Mouse (Mus musculus): ENCODE results near the gene Gm21860.
"Not testable (repeated sequence)": the region's sequence is repeated elsewhere in the genome, so short reads cannot be mapped to it uniquely, and the experiment has no call there.

Gm21860 gene

GRCm38 (mm10) chrY:90731593-90731955, 23.0 kb downstream of the Gm21860 start:
- DNase-seq = not testable (repeated sequence)

DNA sequence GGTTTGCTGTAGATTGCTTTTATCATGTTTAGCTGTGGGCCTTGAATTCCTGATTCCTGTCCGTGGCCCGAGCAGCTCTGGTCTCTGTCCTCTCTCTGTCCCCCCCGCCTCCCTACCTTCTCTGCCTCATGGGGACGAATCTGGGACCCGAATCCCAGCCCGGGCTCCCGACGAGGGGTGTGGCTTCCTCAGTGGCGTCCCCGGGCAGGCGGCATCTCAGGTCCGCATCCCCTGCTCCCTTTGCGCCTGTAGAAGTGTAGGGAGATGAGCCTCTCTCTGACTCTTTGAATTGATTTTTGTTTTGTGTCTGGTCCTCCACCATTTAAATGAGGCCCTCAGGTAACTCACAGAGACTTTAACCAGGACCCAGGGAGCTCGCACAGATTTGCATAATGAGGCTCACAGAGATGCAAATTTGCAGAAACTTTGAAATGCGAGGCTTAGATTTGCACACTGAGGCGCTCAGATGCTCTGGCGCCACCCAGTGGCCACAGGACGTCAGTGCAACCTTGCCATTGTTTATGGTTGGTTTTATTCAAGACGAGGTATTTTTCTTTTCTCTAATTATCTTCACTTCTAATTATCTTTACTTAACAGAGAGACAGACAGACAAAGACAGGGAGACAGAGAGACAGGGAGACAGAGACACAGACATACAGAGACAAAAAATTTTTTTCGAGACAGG, 23.6 kb downstream of the Gm21860 start:
- peak; percentile 93 for DNase-seq

DNA sequence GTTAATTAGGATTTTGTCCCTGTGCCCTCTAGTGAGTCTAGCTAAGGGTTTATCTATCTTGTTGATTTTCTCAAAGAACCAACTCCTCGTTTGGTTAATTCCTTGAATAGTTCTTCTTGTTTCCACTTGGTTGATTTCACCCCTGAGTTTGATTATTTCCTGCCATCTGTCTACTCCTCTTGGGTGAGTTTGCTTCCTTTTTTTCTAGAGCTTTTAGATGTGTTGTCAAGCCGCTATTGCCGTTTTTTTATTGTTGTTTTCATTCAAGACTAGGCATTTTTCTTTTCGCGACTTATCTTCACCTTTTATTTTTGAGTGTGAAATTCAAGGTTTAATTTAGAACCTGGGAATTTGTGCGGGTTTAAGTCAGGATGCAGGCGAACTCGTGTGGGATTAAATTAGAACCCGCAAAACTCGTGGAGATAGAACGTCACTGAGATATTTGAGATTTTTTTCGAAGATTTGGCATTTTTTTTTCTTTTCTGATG, 24.8 kb downstream of the Gm21860 start:
- DNase-seq = not testable (repeated sequence)

DNA sequence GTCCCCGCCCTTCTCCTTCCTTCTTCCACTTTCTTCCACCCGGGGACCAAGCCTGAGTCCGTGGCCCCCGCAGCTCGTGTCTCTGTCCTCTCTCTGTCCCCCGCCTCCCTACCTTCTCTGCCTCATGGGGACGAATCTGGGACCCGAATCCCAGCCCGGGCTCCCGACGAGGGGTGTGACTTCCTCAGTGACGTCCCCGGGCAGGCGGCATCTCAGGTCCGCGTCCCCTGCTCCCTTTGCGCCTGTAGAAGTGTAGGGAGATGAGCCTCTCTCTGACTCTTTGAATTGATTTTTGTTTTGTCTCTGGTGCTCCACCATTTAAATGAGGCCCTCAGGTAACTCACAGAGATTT, 25.7 kb downstream of the Gm21860 start:
- not testable (repeated sequence) for DNase-seq

DNA sequence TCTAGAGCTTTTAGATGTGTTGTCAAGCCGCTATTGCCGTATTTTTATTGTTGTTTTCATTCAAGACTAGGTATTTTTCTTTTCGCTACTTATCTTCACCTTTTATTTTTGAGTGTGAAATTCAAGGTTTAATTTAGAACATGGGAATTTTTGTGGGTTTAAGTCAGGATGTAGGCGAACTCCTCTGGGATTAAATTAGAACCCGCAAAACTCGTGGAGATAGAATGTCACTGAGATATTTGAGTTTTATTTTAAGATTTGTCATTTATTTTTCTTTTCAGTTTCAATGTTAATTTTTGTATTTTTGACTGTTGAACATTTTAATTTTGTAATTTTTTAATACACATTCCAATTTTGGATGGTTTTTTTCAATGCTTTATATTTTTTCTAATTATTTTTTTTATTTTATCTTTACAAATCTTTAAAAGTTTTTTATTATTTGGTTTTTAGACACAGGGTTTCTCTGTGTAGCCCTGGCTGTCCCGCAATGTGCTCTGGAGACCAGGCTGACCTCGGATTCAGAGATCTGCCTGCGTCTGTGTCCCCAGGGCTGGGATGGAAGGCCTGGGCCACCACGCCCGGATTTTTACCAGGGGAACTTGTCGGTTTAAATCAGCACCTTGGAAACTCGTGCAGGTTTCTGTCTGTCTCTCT, 26.2 kb downstream of the Gm21860 start:
- peak; percentile 96 for DNase-seq

DNA sequence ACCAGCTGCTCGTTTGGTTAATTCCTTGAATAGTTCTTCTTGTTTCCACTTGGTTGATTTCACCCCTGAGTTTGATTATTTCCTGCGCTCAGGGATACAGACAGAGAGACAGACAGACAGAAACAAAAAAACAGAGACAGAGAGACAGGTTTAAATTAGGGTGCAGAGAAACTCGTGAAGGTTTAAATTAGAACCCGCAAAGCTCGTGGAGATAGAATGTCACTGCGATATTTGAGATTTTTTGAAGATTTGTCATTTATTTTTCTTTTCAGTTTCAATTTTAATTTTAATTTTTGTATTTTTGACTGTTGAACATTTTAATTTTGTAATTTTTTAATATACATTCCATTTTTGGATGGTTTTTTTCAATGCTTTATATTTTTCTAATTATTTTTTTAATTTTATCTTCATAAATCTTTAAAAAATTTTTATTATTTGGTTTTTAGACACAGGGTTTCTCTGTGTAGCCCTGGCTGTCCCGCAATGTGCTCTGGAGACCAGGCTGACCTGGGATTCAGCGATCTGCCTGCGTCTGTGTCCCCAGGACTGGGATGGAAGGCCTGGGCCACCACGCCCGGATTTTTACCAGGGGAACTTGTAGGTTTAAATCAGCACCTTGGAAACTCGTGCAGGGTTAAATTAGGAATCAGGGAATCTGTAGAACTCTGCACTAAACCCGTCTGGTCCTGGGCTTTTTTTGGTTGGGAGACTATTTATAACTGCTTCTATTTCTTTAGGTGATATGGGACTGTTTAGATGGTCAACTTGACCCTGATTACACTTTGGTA, 27.3 kb downstream of the Gm21860 start:
- peak; percentile 64 for DNase-seq

DNA sequence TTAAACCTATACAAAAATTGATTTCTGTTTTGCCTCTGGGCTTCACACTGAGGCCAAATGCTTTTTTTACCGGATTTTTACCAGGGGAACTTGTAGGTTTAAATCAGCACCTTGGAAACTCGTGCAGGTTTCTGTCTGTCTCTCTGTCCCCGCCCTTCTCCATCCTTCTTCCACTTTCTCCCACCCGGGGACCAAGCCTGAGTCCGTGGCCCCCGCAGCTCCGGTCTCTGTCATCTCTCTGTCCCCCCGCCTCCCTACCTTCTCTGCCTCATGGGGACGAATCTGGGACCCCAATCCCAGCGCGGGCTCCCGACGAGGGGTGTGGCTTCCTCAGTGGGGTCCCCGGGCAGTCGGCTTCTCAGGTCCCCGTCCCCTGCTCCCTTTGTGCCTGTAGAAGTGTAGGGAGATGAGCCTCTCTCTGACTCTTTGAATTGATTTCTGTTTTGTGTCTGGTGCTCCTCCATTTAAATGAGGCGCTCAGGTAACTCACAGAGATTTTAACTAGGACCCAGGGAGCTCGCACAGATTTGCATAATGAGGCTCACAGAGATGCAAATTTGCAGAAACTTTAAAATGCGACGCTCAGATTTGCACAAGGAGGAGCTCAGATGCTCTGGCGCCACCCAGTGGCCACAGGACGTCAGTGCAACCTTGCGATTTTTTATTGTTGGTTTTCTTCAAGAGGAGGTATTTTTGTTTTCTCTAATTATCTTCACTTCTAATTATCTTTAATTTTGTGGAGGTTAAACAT, 28.7 kb downstream of the Gm21860 start:
- peak; percentile 80 for DNase-seq

DNA sequence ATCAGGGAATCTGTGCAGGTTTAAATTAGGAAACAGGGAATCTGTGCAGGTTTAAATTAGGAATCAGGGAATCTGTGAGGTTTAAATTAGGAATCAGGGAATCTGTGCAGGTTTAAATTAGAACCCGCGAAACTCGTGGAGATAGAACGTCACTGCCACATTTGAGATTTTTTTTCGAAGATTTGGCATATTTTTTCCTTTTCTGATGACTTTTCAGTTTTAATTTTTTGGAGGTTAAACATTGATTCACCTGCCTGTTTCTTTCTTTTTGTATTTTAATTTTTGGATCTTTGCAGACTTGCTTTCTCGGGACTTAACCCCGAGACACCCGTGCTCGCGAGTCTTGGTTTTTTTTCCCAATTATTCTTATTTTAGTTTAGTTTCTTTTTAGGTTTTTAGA, 29.5 kb downstream of the Gm21860 start:
- not testable (repeated sequence) for DNase-seq

- DNase-seq = peak; percentile 88
Observed at GRCm38 (mm10) chrY:90724014-90724709, 30.5 kb downstream of the Gm21860 start.

GRCm38 (mm10) chrY:90723336-90723987, 31.2 kb downstream of the Gm21860 start:
- DNase-seq = peak; percentile 98

GRCm38 (mm10) chrY:90720505-90720904, 34.1 kb downstream of the Gm21860 start:
- not testable (repeated sequence) for DNase-seq

DNA sequence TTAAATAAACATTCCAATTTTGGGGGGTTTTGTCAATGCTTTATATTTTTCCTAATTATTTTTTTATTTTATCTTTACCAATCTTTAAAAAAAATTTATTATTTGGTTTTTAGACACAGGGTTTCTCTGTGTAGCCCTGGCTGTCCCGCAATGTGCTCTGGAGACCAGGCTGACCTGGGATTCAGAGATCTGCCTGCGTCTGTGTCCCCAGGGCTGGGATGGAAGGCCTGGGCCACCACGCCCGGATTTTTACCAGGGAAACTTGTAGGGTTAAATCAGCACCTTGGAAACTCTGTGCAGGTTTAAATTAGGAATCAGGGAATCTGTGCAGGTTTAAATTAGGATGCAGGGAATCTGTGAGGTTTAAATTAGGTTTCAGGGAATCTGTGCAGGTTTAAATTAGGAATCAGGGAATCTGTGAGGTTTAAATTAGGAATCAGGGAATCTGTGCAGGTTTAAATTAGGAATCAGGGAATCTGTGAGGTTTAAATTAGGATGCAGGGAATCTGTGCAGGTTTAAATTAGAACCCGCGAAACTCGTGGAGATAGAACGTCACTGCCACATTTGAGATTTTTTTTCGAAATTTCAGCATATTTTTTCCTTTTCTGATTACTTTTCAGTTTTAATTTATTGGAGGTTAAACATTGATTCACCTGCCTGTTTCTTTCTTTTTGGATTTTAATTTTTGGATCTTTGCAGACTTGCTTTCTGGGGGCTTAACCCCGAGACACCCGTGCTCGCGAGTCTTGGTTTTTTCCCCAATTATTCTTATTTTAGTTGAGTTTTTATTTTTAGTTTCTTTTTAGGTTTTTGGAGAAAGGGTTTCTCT, 35.0 kb downstream of the Gm21860 start:
- DNase-seq = peak; percentile 74

GRCm38 (mm10) chrY:90718583-90719402, 35.8 kb downstream of the Gm21860 start:
- DNase-seq = peak; percentile 97

- not testable (repeated sequence) for DNase-seq
Observed at GRCm38 (mm10) chrY:90718021-90718420, 36.6 kb downstream of the Gm21860 start.

DNA sequence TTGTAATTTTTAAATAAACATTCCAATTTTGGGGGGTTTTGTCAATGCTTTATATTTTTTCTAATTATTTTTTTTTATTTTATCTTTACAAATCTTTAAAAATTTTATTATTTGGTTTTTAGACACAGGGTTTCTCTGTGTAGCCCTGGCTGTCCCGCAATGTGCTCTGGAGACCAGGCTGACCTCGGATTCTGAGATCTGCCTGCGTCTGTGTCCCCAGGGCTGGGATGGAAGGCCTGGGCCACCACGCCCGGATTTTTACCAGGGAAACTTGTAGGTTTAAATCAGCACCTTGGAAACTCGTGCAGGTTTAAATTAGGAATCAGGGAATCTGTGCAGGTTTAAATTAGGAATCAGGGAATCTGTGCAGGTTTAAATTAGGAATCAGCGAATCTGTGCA, 37.1 kb downstream of the Gm21860 start:
- peak; percentile 91 for DNase-seq
